Mouse (Mus musculus): ENCODE data around the gene Sox5.

Sox5 gene

GRCm38 (mm10) chr6:144648896-144649295, 132.9 kb downstream of the Sox5 start:
- no peak for DNase-seq

GRCm38 (mm10) chr6:144648124-144648591, 133.6 kb downstream of the Sox5 start:
- DNase-seq = no peak

GRCm38 (mm10) chr6:144646331-144646730, 135.4 kb downstream of the Sox5 start:
- no peak for DNase-seq

GRCm38 (mm10) chr6:144645796-144646195, 136.0 kb downstream of the Sox5 start:
- DNase-seq = no peak

- peak in 1 of 2 experiments; percentile 21 for DNase-seq
These were observed 137.1 kb downstream of the Sox5 start for GRCm38 (mm10) chr6:144644711-144645110.

GRCm38 (mm10) chr6:144643601-144644000, 138.2 kb downstream of the Sox5 start:
- DNase-seq = no peak

GRCm38 (mm10) chr6:144641888-144642287, 139.9 kb downstream of the Sox5 start:
- DNase-seq = no peak

GRCm38 (mm10) chr6:144640591-144640990, 141.2 kb downstream of the Sox5 start:
- no peak for DNase-seq

- DNase-seq = no peak
These were observed 143.2 kb downstream of the Sox5 start for GRCm38 (mm10) chr6:144638547-144638946.

GRCm38 (mm10) chr6:144627539-144628115, 154.2 kb downstream of the Sox5 start:
- peak; percentile 16 to 26 for DNase-seq

GRCm38 (mm10) chr6:144621089-144621769, 160.5 kb downstream of the Sox5 start:
- no peak for DNase-seq

- DNase-seq = no peak
These were observed 170.4 kb downstream of the Sox5 start for GRCm38 (mm10) chr6:144611383-144611791.

GRCm38 (mm10) chr6:144610878-144611277, 170.9 kb downstream of the Sox5 start:
- no peak for DNase-seq

- no peak for DNase-seq
These were observed 178.9 kb downstream of the Sox5 start for GRCm38 (mm10) chr6:144602883-144603282.

GRCm38 (mm10) chr6:144600351-144600750, 181.4 kb downstream of the Sox5 start:
- DNase-seq = no peak

- no peak for DNase-seq
These were observed 183.3 kb downstream of the Sox5 start for GRCm38 (mm10) chr6:144598324-144598973.

- no peak for DNase-seq
These were observed 185.1 kb downstream of the Sox5 start for GRCm38 (mm10) chr6:144596536-144597210.

GRCm38 (mm10) chr6:144584854-144585253, 196.9 kb downstream of the Sox5 start:
- no peak for DNase-seq

GRCm38 (mm10) chr6:144584074-144584840, 197.5 kb downstream of the Sox5 start:
- DNase-seq = no peak

GRCm38 (mm10) chr6:144579301-144579700, 202.5 kb downstream of the Sox5 start:
- DNase-seq = no peak

GRCm38 (mm10) chr6:144570850-144571249, 210.9 kb downstream of the Sox5 start:
- no peak for DNase-seq

GRCm38 (mm10) chr6:144565827-144566226, 215.9 kb downstream of the Sox5 start:
- DNase-seq = no peak

GRCm38 (mm10) chr6:144561718-144562117, 220.1 kb downstream of the Sox5 start:
- DNase-seq = no peak

Data from cerebellum, postnatal 25 days (tissue).